In the genomic region with DNA sequence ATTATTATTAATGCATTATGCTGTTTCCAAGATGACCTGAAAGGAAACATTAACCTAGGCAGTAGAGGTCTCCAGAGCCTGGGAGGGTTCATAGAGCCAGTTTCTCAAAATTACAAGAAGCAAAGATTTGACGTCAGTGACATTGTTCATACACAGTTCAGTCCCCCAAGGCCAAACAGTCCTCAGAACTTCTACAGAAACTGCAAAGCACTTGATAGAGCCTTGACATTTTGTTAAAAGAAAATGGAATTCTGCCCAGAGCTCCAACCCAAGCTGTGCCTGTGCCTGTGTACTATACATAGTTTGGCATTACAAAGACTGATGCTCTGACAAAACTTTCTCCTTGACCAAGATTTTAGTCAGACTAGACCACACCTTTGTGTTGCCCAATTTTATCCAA, we compare ENCODE assay signal across 25 mouse cellular contexts.
DNase-seq lines count a peak whose midpoint lies in the region; ATAC-seq lines count a peak whose summit lies in the region.
"Had no signal": no experiment of that assay in that cellular context is flagged by ENCODE, and none has a peak within 500 bp of the region (broad histone marks: within the 10 kb centered on the region; RNA-seq: fewer than 3 reads in every experiment).

No protein-coding gene starts in this region.

- H3K27ac ChIP-seq in limb, embryonic 15.5 days: no peak overlapping the region; the same call in 1 of the 2 replicates
- H3K27ac ChIP-seq in limb, embryonic 10.5 days: no peak overlapping the region
- H3K27ac ChIP-seq: embryonic facial prominence, embryonic 15.5 days; heart, adult 2 months; hindbrain, embryonic 12.5 days; hindbrain, embryonic 15.5 days had no signal

- no peaks in the 10 kb centered on the region for H3K27me3 ChIP-seq in limb, embryonic 15.5 days
- no peaks in the 10 kb centered on the region for H3K27me3 ChIP-seq in limb, embryonic 10.5 days (ENCODE audit: low read depth, poor library complexity, severe bottlenecking)
- H3K27me3 ChIP-seq: CH12.LX; embryonic facial prominence, embryonic 15.5 days; hindbrain, embryonic 12.5 days; hindbrain, embryonic 15.5 days had no signal

- 0 out of 2 replicates have a peak, but pooled peaks have one; percentile 52 for ATAC-seq in limb, embryonic 15.5 days (ENCODE audit: insufficient number of reproducible peaks, low FRiP score, low TSS enrichment, low read depth)
- ATAC-seq: forebrain, embryonic 14.5 days; forebrain, postnatal 0 days; Patski had no signal

- DNase-seq in adrenal gland, adult 2 months: peak; percentile 61
- no peak for DNase-seq in adrenal gland, postnatal 25 days
- DNase-seq in limb, embryonic 10.5 days (ENCODE audit: low spot score): no peak
- peak; percentile 13 to 39 for DNase-seq in adrenal gland, postnatal 36 days
- no peak for DNase-seq in right cerebral cortex, adult 2 months (ENCODE audit: low spot score in 2 of 2)
- DNase-seq: B cell, adult 2 months; cerebellum, adult 11-12 months; cerebellum, adult 8-10 months; cerebellum, postnatal 10 days; cerebellum, postnatal 36 days; embryo, embryonic 11 days; forebrain, postnatal 0 days; gastrocnemius, postnatal 25 days; heart, adult 2 months; kidney, adult 11 months; kidney, adult 8-10 months had no signal

- H3K9ac ChIP-seq in limb, embryonic 15.5 days: no peak overlapping the region
- H3K9ac ChIP-seq: embryonic facial prominence, embryonic 15.5 days; forebrain, postnatal 0 days; hindbrain, embryonic 12.5 days; hindbrain, embryonic 15.5 days had no signal

- peaks cover 13% of the 10 kb centered on the region; the same call in 1 of the 2 replicates for H3K4me1 ChIP-seq in limb, embryonic 15.5 days
- peaks cover 7% of the 10 kb centered on the region; the same call in 1 of the 2 replicates for H3K4me1 ChIP-seq in limb, embryonic 10.5 days
- H3K4me1 ChIP-seq: hindbrain, embryonic 15.5 days had no signal

- no peaks in the 10 kb centered on the region for H3K9me3 ChIP-seq in limb, embryonic 15.5 days
- H3K9me3 ChIP-seq in limb, embryonic 10.5 days (replicated peaks): no peaks in the 10 kb centered on the region
- H3K9me3 ChIP-seq: embryonic facial prominence, embryonic 15.5 days; G1E; hindbrain, embryonic 12.5 days; hindbrain, embryonic 15.5 days had no signal

- no peak overlapping the region for H3K4me2 ChIP-seq in limb, embryonic 15.5 days
- H3K4me2 ChIP-seq: embryonic facial prominence, embryonic 15.5 days; heart, embryonic 11.5 days; hindbrain, embryonic 12.5 days; hindbrain, embryonic 15.5 days had no signal

- no peak overlapping the region for H3K4me3 ChIP-seq in limb, embryonic 15.5 days
- H3K4me3 ChIP-seq in limb, embryonic 10.5 days: no peak overlapping the region
- H3K4me3 ChIP-seq: embryonic facial prominence, embryonic 15.5 days; heart, adult 2 months; hindbrain, embryonic 12.5 days; hindbrain, embryonic 15.5 days had no signal

- 50% methylated on average over 1 of the region's 1 CpGs for WGBS in limb, embryonic 15.5 days
- WGBS in limb, embryonic 10.5 days: 86% methylated on average over 1 of the region's 1 CpGs

- H3K36me3 ChIP-seq in limb, embryonic 15.5 days: no peaks in the 10 kb centered on the region
- H3K36me3 ChIP-seq in limb, embryonic 10.5 days: no peaks in the 10 kb centered on the region
- H3K36me3 ChIP-seq: embryonic facial prominence, embryonic 15.5 days; G1E; hindbrain, embryonic 12.5 days; hindbrain, embryonic 15.5 days had no signal

Comparison
In these comparisons a context has a peak if more than half of its experiments do, and no peak if none do; other contexts are left out.
1. DNase-seq: peak in adrenal gland, adult 2 months (single experiment) and adrenal gland, postnatal 36 days (2 of 2); none in adrenal gland, postnatal 25 days (single experiment), limb, embryonic 10.5 days (single experiment) and right cerebral cortex, adult 2 months (0 of 2).